Mouse (Mus musculus) lung, embryonic 14.5 days (tissue): ENCODE data around the gene Pcdh8. TPM values are rescaled to one million over a fixed set of nuclear protein-coding genes. Genes with fewer than 3 reads are reported as not detected.

ENCODE experiments used
- ATAC-seq: fragments of 200-750 bp; cut with Nextera tagmentation; 2 replicates; pipeline ENCODE4 v1.8.0; 2017; ENCODE audit warnings: mild to moderate bottlenecking, moderate TSS enrichment, moderate library complexity; ENCODE audit not compliant: insufficient read depth
- DNase-seq: peaks from one replicate; pipeline ENCODE4 v3.0.0-alpha.2; 2015
- H3K27ac ChIP-seq: fragments of 300-500 bp; sonication (generic); 2 replicates; pipeline ENCODE4 v1.5.1; 2014; ENCODE audit warnings: low read depth, mild to moderate bottlenecking, moderate library complexity
- H3K27me3 ChIP-seq: fragments of 300-500 bp; sonication (generic); 2 replicates; pipeline ENCODE4 v1.6.1; 2014; ENCODE audit warnings: low read length, control low read depth; ENCODE audit not compliant: insufficient read depth
- H3K36me3 ChIP-seq: fragments of 300-500 bp; sonication (generic); 2 replicates; pipeline ENCODE4 v1.6.1; 2014; ENCODE audit warnings: control low read depth; ENCODE audit not compliant: insufficient read depth
- H3K4me1 ChIP-seq: fragments of 300-500 bp; sonication (generic); 2 replicates; pipeline ENCODE4 v1.6.1; 2014; ENCODE audit warnings: antibody characterized with exemption, control low read depth; ENCODE audit not compliant: insufficient read depth
- H3K4me2 ChIP-seq: fragments of 300-500 bp; sonication (generic); 2 replicates; pipeline ENCODE4 v1.6.1; 2014; ENCODE audit warnings: mild to moderate bottlenecking
- H3K4me3 ChIP-seq: fragments of 300-500 bp; sonication (generic); 2 replicates; pipeline ENCODE4 v1.5.1; 2014; ENCODE audit warnings: low read depth, low read length
- H3K9ac ChIP-seq: fragments of 300-500 bp; sonication (generic); 2 replicates; pipeline ENCODE4 v1.6.1; 2014
- H3K9me3 ChIP-seq: fragments of 300-500 bp; sonication (generic); 2 replicates; pipeline ENCODE4 v1.6.1; 2016; ENCODE audit warnings: low read depth, low read length, control low read depth
- CTCF ChIP-seq: IDR thresholded peaks from 2 replicates; pipeline ENCODE4 v1.5.1; 2016; ENCODE audit warnings: antibody characterized with exemption, low read depth
- WGBS: fragments of 180-500 bp; shearing (Covaris S2); extraction: QIAGEN DNeasy Blood & Tissue Kit; methylation state at CpG from one replicate; pipeline ENCODE4 v1.1.7; 2014; 5-methylcytosine and 5-hydroxymethylcytosine counted together
- polyA plus RNA-seq: library from polyadenylated mRNA; unstranded; fragments of >200 nt; fragmentation: Nextera tagmentation; extraction: Ambion mirVana; gene quantifications from 2 replicates; pipeline ENCODE4 v1.2.1, GENCODE M21; 2014

The Pcdh8 gene
- polyA plus RNA-seq, result 0.08 and 0.14 TPM in 2 replicates

DNA sequence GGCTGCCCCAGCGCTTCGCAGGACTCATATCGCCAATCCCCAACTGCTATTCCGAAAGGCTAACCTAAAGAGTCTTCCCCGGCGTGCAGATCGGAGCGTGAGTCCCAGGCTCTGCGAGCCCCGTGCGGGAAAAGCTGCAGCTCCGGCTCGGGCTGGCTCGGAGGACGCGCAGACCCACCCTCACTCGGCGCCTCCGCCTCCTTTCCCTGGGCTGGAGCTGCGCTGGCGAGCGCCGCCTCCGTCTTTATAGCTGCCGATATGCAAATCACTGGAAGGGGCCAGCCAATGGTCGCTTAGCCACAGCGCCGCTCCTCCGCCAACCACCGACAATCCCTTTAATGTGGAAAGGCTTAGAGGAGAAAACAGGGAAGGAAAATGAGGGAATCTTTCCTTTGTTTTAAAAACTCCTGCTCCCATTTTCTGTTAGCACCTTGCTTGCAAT is at the start of gene Pcdh8:
Gene Pcdh8 (minus strand): TSS at position 219 of the 442 bp plus-strand sequence.
- Histone ChIP-seq H3K4me2 (peak within 1 kb of the TSS; percentile 69), H3K27me3 (peaks cover 84% of the 10 kb centered on the region), H3K4me1 (peaks cover 5% of the 10 kb centered on the region; the same call in 1 of the 2 replicates), H3K27ac (no peak within 1 kb of the TSS), H3K9ac (no peak within 1 kb of the TSS), H3K9me3 (no peaks in the 10 kb centered on the region), H3K4me3 (peak within 1 kb of the TSS; percentile 35), H3K36me3 (no peaks in the 10 kb centered on the region)
- ATAC-seq, result peak; percentile 95
- WGBS, result under 1% methylated on average over 30 of the region's 30 CpGs
- DNase-seq, result peak; percentile 96
- peak; percentile 17 for TF ChIP-seq CTCF

DNA sequence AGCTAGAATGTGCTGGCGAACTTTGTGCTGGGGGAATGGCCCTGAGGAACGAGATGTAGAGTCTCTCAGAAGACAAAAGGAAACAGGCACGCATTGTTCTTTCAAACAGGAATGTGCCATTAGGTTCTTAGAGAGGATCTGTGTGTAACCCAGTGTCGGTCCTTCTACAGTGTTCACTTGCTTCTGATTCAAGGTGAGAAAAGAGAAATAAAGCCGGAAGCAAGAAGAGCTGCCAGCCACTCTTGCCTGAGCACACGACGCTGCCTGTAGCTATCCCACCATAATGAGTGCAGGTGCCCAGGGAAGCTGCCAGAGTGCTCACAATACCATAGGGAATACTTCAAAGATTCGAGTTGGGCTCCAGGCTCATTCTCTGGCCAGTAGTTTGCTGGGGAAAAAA is 43.6 kb upstream of the Pcdh8 start:
- no peaks in the 10 kb centered on the region for H3K9me3 ChIP-seq
- H3K4me2 ChIP-seq, result no peak overlapping the region
- 68% methylated on average over 8 of the region's 8 CpGs for WGBS
- H3K27me3 ChIP-seq, result no peaks in the 10 kb centered on the region
- H3K4me1 ChIP-seq, result no peaks in the 10 kb centered on the region
- no peak for TF ChIP-seq CTCF
- no peak overlapping the region for H3K27ac ChIP-seq
- no peak for DNase-seq
- H3K36me3 ChIP-seq, result no peaks in the 10 kb centered on the region
- no peak overlapping the region for H3K9ac ChIP-seq
- no peak overlapping the region for H3K4me3 ChIP-seq
- ATAC-seq, result no peak

DNA sequence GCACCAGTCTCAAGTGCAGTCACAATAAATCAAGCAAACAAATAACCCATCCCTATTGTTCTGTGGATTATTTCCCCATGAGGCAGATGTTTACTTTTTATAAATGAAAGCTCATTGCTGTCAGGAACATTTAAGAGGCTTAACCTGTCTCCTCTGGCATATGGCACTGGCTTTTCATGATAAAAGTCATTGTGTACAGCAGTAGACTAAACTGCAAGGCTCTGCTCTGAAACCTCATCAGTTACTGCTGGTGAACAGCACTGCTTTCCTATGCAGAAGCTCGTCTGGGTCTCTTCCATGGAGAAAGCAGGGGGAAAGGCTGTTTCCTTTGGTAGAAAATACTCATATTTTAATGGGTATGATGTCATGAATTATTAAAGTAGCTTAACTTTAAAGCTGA is 43.0 kb upstream of the Pcdh8 start:
- H3K4me3 ChIP-seq, result no peak overlapping the region
- no peaks in the 10 kb centered on the region for H3K4me1 ChIP-seq
- ATAC-seq (no peak), DNase-seq (no peak)
- TF ChIP-seq CTCF, result no peak
- 34% methylated on average over 1 of the region's 1 CpGs for WGBS
- H3K27ac ChIP-seq, result no peak overlapping the region
- H3K36me3 ChIP-seq, result no peaks in the 10 kb centered on the region
- no peak overlapping the region for H3K9ac ChIP-seq
- H3K9me3 ChIP-seq, result no peaks in the 10 kb centered on the region
- H3K27me3 ChIP-seq, result no peaks in the 10 kb centered on the region
- no peak overlapping the region for H3K4me2 ChIP-seq

DNA sequence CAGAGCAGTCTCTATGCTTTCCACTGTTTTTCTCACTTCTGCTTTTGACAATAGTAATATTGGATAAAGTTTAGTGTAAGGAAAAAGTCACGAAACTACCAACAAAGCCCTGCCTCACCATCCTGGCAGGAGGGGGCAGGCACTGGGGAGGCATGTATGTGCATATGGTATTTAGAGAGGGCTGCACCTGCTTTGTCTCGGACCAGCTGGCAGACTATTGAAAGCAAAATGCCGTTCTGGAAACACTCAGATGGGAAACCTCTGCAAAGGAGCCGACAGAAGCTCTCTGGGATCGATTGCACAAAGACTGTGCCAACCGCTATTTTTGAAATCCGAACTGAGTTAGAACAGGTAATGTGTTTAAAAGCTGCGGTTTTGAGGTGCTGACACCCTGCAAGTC is 22.1 kb upstream of the Pcdh8 start:
- no peak for TF ChIP-seq CTCF
- Histone ChIP-seq H3K36me3 (no peaks in the 10 kb centered on the region), H3K4me2 (no peak overlapping the region), H3K4me3 (no peak overlapping the region), H3K9me3 (no peaks in the 10 kb centered on the region), H3K27ac (no peak overlapping the region), H3K4me1 (no peaks in the 10 kb centered on the region), H3K9ac (no peak overlapping the region), H3K27me3 (no peaks in the 10 kb centered on the region)
- 75% methylated on average over 8 of the region's 8 CpGs for WGBS
- no peak for ATAC-seq
- no peak for DNase-seq

DNA sequence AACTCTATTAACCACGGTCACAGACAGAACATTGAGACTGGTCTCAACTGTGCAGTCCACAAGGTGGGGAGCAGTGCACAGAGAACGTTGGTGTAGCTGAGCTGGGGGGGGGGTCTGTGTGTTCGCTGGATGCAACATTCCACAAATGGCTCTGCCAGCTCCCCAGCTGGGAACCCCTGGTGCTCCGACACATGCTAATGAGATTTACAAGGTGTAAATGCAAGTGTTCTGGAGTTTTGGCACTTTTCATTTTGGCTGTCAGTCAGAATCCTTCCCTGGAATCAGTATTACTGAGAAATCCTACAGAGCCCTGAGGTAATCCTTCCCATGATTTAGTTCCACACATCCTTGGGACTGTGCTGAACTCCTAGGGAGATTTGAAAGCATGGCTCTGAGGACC is 18.4 kb upstream of the Pcdh8 start:
- Histone ChIP-seq H3K36me3 (no peaks in the 10 kb centered on the region), H3K4me2 (no peak overlapping the region), H3K27ac (no peak overlapping the region), H3K9ac (no peak overlapping the region), H3K9me3 (no peaks in the 10 kb centered on the region), H3K4me1 (no peaks in the 10 kb centered on the region), H3K27me3 (no peaks in the 10 kb centered on the region), H3K4me3 (no peak overlapping the region)
- TF ChIP-seq CTCF, result no peak
- 25% methylated on average over 4 of the region's 4 CpGs for WGBS
- DNase-seq, result no peak
- ATAC-seq, result no peak

DNA sequence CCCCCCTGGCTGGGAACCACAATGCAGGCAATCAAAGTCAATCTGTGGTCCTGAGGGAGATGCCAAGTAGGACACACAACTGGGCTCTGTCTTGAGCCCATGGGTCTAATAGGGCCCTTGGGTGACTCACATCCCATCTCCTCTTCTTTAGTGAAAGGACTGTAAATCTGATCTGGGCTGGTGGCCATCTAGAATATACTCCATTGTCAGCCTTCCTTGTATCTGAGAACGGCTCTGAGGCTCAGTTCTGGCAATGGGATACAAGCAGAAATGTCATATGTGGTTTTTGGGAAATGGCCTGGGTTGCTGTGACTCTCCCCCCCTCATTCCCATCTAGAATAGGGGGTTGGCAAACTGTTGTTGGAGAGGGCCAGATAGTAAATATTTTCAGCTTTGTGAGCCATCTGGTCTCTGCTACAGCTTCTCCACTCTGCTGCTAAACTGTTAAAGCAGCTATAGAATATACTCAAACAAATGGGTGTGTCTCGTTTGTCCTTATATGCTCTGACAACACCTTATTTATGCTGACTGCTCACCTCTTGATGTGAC is 17.6 kb upstream of the Pcdh8 start:
- ATAC-seq (no peak), DNase-seq (no peak)
- Histone ChIP-seq H3K9ac (no peak overlapping the region), H3K36me3 (no peaks in the 10 kb centered on the region), H3K27me3 (no peaks in the 10 kb centered on the region), H3K9me3 (no peaks in the 10 kb centered on the region), H3K4me3 (no peak overlapping the region), H3K27ac (no peak overlapping the region), H3K4me2 (no peak overlapping the region), H3K4me1 (no peaks in the 10 kb centered on the region)
- WGBS, result 61% methylated on average over 2 of the region's 2 CpGs
- TF ChIP-seq CTCF, result no peak

DNA sequence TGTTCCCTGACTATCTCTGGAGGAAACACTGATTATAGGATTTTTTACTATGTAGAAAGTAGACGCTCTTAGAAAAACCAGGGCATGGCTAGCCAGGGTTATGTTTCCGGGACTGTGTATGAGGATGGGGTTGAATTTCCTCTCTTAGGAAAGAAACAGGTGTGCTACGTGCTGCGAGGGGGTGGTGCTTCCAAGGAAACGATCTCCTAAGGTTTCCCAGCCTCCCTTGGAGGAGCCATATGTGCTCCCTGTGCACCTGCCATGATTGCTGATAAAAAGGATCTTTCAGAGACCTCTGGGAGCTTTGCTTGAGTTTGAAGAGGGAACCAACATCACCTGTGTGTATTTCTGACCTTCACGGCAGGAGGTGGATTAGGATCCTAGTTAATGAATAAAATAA is 16.8 kb upstream of the Pcdh8 start:
- H3K9ac ChIP-seq, result no peak overlapping the region
- no peak overlapping the region for H3K4me3 ChIP-seq
- no peaks in the 10 kb centered on the region for H3K27me3 ChIP-seq
- TF ChIP-seq CTCF, result no peak
- H3K36me3 ChIP-seq, result no peaks in the 10 kb centered on the region
- DNase-seq (no peak), ATAC-seq (no peak)
- 80% methylated on average over 6 of the region's 6 CpGs for WGBS
- H3K4me1 ChIP-seq, result no peaks in the 10 kb centered on the region
- no peaks in the 10 kb centered on the region for H3K9me3 ChIP-seq
- no peak overlapping the region for H3K27ac ChIP-seq
- no peak overlapping the region for H3K4me2 ChIP-seq

DNA sequence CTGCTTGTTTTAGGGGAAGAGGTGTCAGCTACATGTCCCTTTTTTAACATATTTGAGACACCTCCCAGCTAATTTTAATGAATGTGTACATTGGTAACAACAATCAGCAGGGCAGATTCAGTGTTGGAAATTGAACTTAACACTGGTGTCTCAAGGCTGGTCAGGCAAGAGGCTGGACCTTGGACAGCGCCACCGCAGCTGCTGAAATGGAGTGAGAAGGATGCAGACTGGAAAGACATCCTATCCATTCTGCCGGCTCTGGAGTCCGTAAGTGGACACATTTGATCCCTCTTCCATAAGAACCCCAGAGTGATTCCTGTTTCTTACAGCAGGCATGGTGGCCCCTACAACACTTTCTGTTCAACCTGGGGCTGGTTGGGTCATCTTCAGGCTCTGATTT is 14.3 kb upstream of the Pcdh8 start:
- WGBS, result 29% methylated on average over 4 of the region's 4 CpGs
- H3K4me2 ChIP-seq, result no peak overlapping the region
- H3K27ac ChIP-seq, result no peak overlapping the region
- DNase-seq (peak; percentile 71), ATAC-seq (no peak)
- no peak overlapping the region for H3K4me3 ChIP-seq
- no peak for TF ChIP-seq CTCF
- no peaks in the 10 kb centered on the region for H3K27me3 ChIP-seq
- no peaks in the 10 kb centered on the region for H3K4me1 ChIP-seq
- H3K9ac ChIP-seq, result no peak overlapping the region
- H3K9me3 ChIP-seq, result no peaks in the 10 kb centered on the region
- H3K36me3 ChIP-seq, result no peaks in the 10 kb centered on the region
